Mouse (Mus musculus) E14TG2a.4 (cell line): ENCODE results near the gene Dusp5.

Source experiments
- H3K27me3 ChIP-seq: 2 replicates; pipeline ENCODE4 v1.6.1; 2014; ENCODE audit warnings: low read length, control low read depth; ENCODE audit not compliant: insufficient read depth
- H3K36me3 ChIP-seq: 2 replicates; pipeline ENCODE4 v1.6.1; 2014; ENCODE audit warnings: low read length, control low read depth; ENCODE audit not compliant: insufficient read depth
- H3K4me1 ChIP-seq: replicated peaks from 2 replicates; pipeline ENCODE4 v1.6.1; 2014; ENCODE audit warnings: low read depth, low read length, control low read depth
- H3K4me3 ChIP-seq: replicated peaks from 2 replicates; pipeline ENCODE4 v1.5.1; 2014; ENCODE audit warnings: mild to moderate bottlenecking, low read length
- H3K9me3 ChIP-seq: 2 replicates; pipeline ENCODE4 v1.6.1; 2014; ENCODE audit warnings: low read length, control low read depth
- CTCF ChIP-seq: conservative IDR thresholded peaks from 2 replicates; pipeline ENCODE4 v1.5.1; 2014; ENCODE audit warnings: low read length
- NANOG ChIP-seq: IDR thresholded peaks from 2 replicates; pipeline ENCODE4 v1.6.1; 2014; ENCODE audit warnings: borderline replicate concordance, low read length, mixed read lengths
- POU5F1 ChIP-seq: IDR thresholded peaks from 2 replicates; pipeline ENCODE4 v1.6.1; 2014; ENCODE audit warnings: low read length, borderline replicate concordance

Gene Dusp5

GRCm38 (mm10) chr19:53557267-53557936, 28.5 kb downstream of the Dusp5 start:
- no peak for TF ChIP-seq CTCF
- TF ChIP-seq POU5F1 = no peak
- TF ChIP-seq NANOG = no peak
- H3K9me3 ChIP-seq = peaks cover 11% of the 10 kb centered on the region
- H3K4me1 ChIP-seq = peaks cover 63% of the 10 kb centered on the region
- peak overlapping the region; percentile 71 for H3K4me3 ChIP-seq
- no peaks in the 10 kb centered on the region for H3K27me3 ChIP-seq
- H3K36me3 ChIP-seq = no peaks in the 10 kb centered on the region

- no peak for TF ChIP-seq CTCF
- H3K4me3 ChIP-seq = no peak overlapping the region
- H3K4me1 ChIP-seq = peaks cover 38% of the 10 kb centered on the region
- peaks cover 11% of the 10 kb centered on the region for H3K9me3 ChIP-seq
- H3K36me3 ChIP-seq = no peaks in the 10 kb centered on the region
- H3K27me3 ChIP-seq = no peaks in the 10 kb centered on the region
These were observed 31.5 kb downstream of the Dusp5 start for GRCm38 (mm10) chr19:53560436-53560835.

- no peak overlapping the region for H3K4me3 ChIP-seq
- no peaks in the 10 kb centered on the region for H3K36me3 ChIP-seq
- H3K9me3 ChIP-seq = peaks cover 11% of the 10 kb centered on the region
- no peaks in the 10 kb centered on the region for H3K27me3 ChIP-seq
- TF ChIP-seq NANOG = no peak
- no peak for TF ChIP-seq CTCF
- no peak for TF ChIP-seq POU5F1
- H3K4me1 ChIP-seq = peaks cover 11% of the 10 kb centered on the region
These were observed 35.3 kb downstream of the Dusp5 start for GRCm38 (mm10) chr19:53564174-53564573.

GRCm38 (mm10) chr19:53565565-53566277, 36.8 kb downstream of the Dusp5 start:
- no peaks in the 10 kb centered on the region for H3K9me3 ChIP-seq
- no peaks in the 10 kb centered on the region for H3K27me3 ChIP-seq
- H3K4me1 ChIP-seq = peaks cover 11% of the 10 kb centered on the region
- no peak overlapping the region for H3K4me3 ChIP-seq
- TF ChIP-seq CTCF = no peak
- no peak for TF ChIP-seq POU5F1
- TF ChIP-seq NANOG = no peak
- no peaks in the 10 kb centered on the region for H3K36me3 ChIP-seq

GRCm38 (mm10) chr19:53567864-53568263, 39.0 kb downstream of the Dusp5 start:
- Histone ChIP-seq H3K27me3 (no peaks in the 10 kb centered on the region), H3K9me3 (no peaks in the 10 kb centered on the region), H3K4me1 (peaks cover 31% of the 10 kb centered on the region), H3K4me3 (no peak overlapping the region), H3K36me3 (no peaks in the 10 kb centered on the region)
- TF ChIP-seq POU5F1 (no peak), CTCF (no peak), NANOG (no peak)

- H3K36me3 ChIP-seq = no peaks in the 10 kb centered on the region
- TF ChIP-seq CTCF (no peak), POU5F1 (no peak), NANOG (no peak)
- H3K9me3 ChIP-seq = no peaks in the 10 kb centered on the region
- no peaks in the 10 kb centered on the region for H3K27me3 ChIP-seq
- H3K4me3 ChIP-seq = no peak overlapping the region
- H3K4me1 ChIP-seq = peaks cover 38% of the 10 kb centered on the region
These were observed 39.6 kb downstream of the Dusp5 start for GRCm38 (mm10) chr19:53568553-53568952.

GRCm38 (mm10) chr19:53571056-53571455, 42.1 kb downstream of the Dusp5 start:
- Histone ChIP-seq H3K4me1 (peaks cover 58% of the 10 kb centered on the region), H3K4me3 (no peak overlapping the region), H3K36me3 (no peaks in the 10 kb centered on the region), H3K9me3 (no peaks in the 10 kb centered on the region), H3K27me3 (no peaks in the 10 kb centered on the region)
- TF ChIP-seq POU5F1 (no peak), CTCF (no peak)

GRCm38 (mm10) chr19:53571501-53572428, 42.9 kb downstream of the Dusp5 start:
- H3K4me3 ChIP-seq = no peak overlapping the region; the same call in 1 of the 2 replicates
- H3K27me3 ChIP-seq = no peaks in the 10 kb centered on the region
- peaks cover 61% of the 10 kb centered on the region for H3K4me1 ChIP-seq
- H3K9me3 ChIP-seq = no peaks in the 10 kb centered on the region
- no peaks in the 10 kb centered on the region for H3K36me3 ChIP-seq
- TF ChIP-seq POU5F1 = no peak
- no peak for TF ChIP-seq NANOG
- no peak for TF ChIP-seq CTCF
